Mouse (Mus musculus): ENCODE data around the gene Wdr25.

Wdr25 gene

DNA sequence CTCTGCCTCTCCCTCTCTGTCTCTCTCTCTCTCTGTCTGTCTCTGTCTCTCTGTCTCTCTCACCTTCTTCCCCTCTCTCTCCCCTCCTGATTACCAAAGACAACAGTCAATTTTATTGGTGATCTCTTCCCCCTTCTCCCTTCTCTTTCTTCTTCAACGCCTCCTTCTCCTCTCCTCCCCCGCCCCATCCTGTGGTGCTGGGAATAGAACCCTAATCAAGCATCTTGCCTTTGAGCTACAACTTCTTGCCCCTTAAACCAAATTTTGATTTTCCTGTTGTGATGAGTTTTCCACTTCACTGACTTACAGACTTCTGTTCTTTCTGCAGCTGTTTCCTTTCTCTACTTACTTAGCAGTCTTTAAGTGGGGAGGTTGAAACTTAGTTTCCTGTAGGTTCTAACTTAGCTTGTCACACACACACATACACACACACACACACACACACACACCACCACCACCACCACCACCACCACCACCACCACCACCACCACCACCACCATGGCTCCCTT lies 181.4 kb downstream of the Wdr25 start:
- peak; percentile 57 to 58 for DNase-seq

DNA sequence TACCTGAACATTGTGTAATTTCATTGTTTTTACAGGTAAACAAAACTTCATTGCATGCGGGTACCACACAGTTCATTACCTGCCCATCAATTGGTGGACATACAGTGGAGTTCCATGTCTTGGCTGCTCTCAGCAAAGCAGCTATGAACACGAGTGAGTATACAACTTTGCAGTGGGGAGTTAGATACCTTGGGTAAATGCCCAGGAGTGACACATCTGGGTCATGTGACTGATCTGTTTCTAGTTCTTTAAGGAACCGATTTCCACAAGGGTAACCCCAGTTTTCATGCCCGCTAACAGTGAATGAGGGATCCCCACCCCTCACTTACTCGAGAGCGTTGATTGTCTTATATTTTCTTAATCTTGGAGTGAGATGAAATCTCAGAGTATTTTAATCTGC lies 183.6 kb downstream of the Wdr25 start:
- DNase-seq = peak in 1 of 2 experiments; percentile 14

Measured in B cell, adult 2 months (primary cell).